Mouse (Mus musculus): ENCODE results near the gene Smu1.

GRCm38 (mm10) chr4:40801908-40802307 is 44.2 kb upstream of the Smu1 start:
- TF ChIP-seq CTCF (conservative IDR thresholded peaks at IDR 0.05; ENCODE audit: low read length) (no peak), POU5F1 (IDR thresholded peaks at IDR 0.05; ENCODE audit: borderline replicate concordance, low read length) (no peak)

All from E14TG2a.4 (cell line).